Mouse (Mus musculus) spleen, adult 2 months (tissue): ENCODE measurements around the gene Pramel6.
"Not testable (repeated sequence)": the region's sequence is repeated elsewhere in the genome, so short reads cannot be mapped to it uniquely, and the experiment has no call there.

ENCODE experiments used
- CTCF ChIP-seq: fragments of 200-500 bp; IDR thresholded peaks from 2 replicates; pipeline ENCODE4 v1.5.1; 2011; ENCODE audit warnings: mild to moderate bottlenecking, inconsistent platforms; ENCODE audit not compliant: insufficient read depth, insufficient read length, insufficient replicate concordance; ENCODE audit errors: extremely low read depth
- POLR2A ChIP-seq: fragments of 200-500 bp; IDR thresholded peaks from 2 replicates; pipeline ENCODE4 v1.6.1; 2011; ENCODE audit warnings: low read depth, low read length, inconsistent platforms

- not testable (repeated sequence) for TF ChIP-seq CTCF, POLR2A
Observed at GRCm38 (mm10) chr2:87525899-87526616, 19.7 kb downstream of the Pramel6 start.
